Mouse (Mus musculus): ENCODE measurements at regions not wholly inside any gene's neighbourhood (a gene's known extent, or its start where the extent isn't known, plus 50 kb on each side); places are given as distances from the start of the nearest gene placed in this dataset.

- ATAC-seq (ENCODE audit: extremely low read depth, insufficient number of reproducible peaks, low FRiP score, poor library complexity, severe bottlenecking) (no peak), DNase-seq (ENCODE audit: low spot score) (no peak)
- TF ChIP-seq GATA2 (IDR thresholded peaks at IDR 0.05; ENCODE audit: borderline replicate concordance, low read depth, low read length) (no peak), POLR2AphosphoS5 (IDR thresholded peaks at IDR 0.05; ENCODE audit: insufficient replicate concordance, low read depth, low read length) (no peak), GATA1 (IDR thresholded peaks at IDR 0.05; ENCODE audit: borderline replicate concordance, low read length) (no peak), CTCF (IDR thresholded peaks at IDR 0.05; ENCODE audit: low read depth, low read length) (no peak), TAL1 (conservative IDR thresholded peaks at IDR 0.05; ENCODE audit: low read depth, low read length) (no peak)
- H3K27me3 ChIP-seq (ENCODE audit: insufficient read depth, low read length): no peaks in the 10 kb centered on the region
- H3K4me1 ChIP-seq (ENCODE audit: insufficient read depth, low read depth, low read length): no peaks in the 10 kb centered on the region
- no peak overlapping the region for H3K4me3 ChIP-seq (ENCODE audit: low read depth, low read length)
- peaks cover 38% of the 10 kb centered on the region for H3K9me3 ChIP-seq (replicated peaks)
- no peaks in the 10 kb centered on the region for H3K36me3 ChIP-seq (replicated peaks)
Measured at GRCm38 (mm10) chr12:26621135-26621932, 152.3 kb downstream of the Cmpk2 start.

- Histone ChIP-seq H3K9me3 (replicated peaks) (peaks cover 33% of the 10 kb centered on the region), H3K4me3 (ENCODE audit: low read depth, low read length) (no peak overlapping the region), H3K36me3 (replicated peaks) (no peaks in the 10 kb centered on the region), H3K27me3 (ENCODE audit: insufficient read depth, low read length) (no peaks in the 10 kb centered on the region), H3K4me1 (ENCODE audit: insufficient read depth, low read depth, low read length) (no peaks in the 10 kb centered on the region)
- no peak for DNase-seq (ENCODE audit: low spot score)
- no peak for TF ChIP-seq GATA1 (IDR thresholded peaks at IDR 0.05; ENCODE audit: borderline replicate concordance, low read length)
- no peak for TF ChIP-seq POLR2AphosphoS5 (IDR thresholded peaks at IDR 0.05; ENCODE audit: insufficient replicate concordance, low read depth, low read length)
- TF ChIP-seq TAL1 (conservative IDR thresholded peaks at IDR 0.05; ENCODE audit: low read depth, low read length): no peak
- TF ChIP-seq CTCF (IDR thresholded peaks at IDR 0.05; ENCODE audit: low read depth, low read length): no peak
- no peak for TF ChIP-seq GATA2 (IDR thresholded peaks at IDR 0.05; ENCODE audit: borderline replicate concordance, low read depth, low read length)
- no peak for ATAC-seq (ENCODE audit: extremely low read depth, insufficient number of reproducible peaks, low FRiP score, poor library complexity, severe bottlenecking)
Measured at GRCm38 (mm10) chr12:26620501-26621134, 151.6 kb downstream of the Cmpk2 start.

GRCm38 (mm10) chr12:26617969-26618368 lies 149.0 kb downstream of the Cmpk2 start:
- Histone ChIP-seq H3K4me3 (ENCODE audit: low read depth, low read length) (no peak overlapping the region), H3K9me3 (replicated peaks) (peaks cover 40% of the 10 kb centered on the region), H3K36me3 (replicated peaks) (no peaks in the 10 kb centered on the region), H3K4me1 (ENCODE audit: insufficient read depth, low read depth, low read length) (no peaks in the 10 kb centered on the region), H3K27me3 (ENCODE audit: insufficient read depth, low read length) (no peaks in the 10 kb centered on the region)
- TF ChIP-seq TAL1 (conservative IDR thresholded peaks at IDR 0.05; ENCODE audit: low read depth, low read length) (no peak), GATA2 (IDR thresholded peaks at IDR 0.05; ENCODE audit: borderline replicate concordance, low read depth, low read length) (no peak), GATA1 (IDR thresholded peaks at IDR 0.05; ENCODE audit: borderline replicate concordance, low read length) (no peak), POLR2AphosphoS5 (IDR thresholded peaks at IDR 0.05; ENCODE audit: insufficient replicate concordance, low read depth, low read length) (no peak)
- ATAC-seq (ENCODE audit: extremely low read depth, insufficient number of reproducible peaks, low FRiP score, poor library complexity, severe bottlenecking) (no peak), DNase-seq (ENCODE audit: low spot score) (no peak)

GRCm38 (mm10) chr12:26613086-26613705 lies 144.2 kb downstream of the Cmpk2 start:
- no peaks in the 10 kb centered on the region for H3K27me3 ChIP-seq (ENCODE audit: insufficient read depth, low read length)

GRCm38 (mm10) chr12:26610079-26610478 lies 141.1 kb downstream of the Cmpk2 start:
- ATAC-seq (ENCODE audit: extremely low read depth, insufficient number of reproducible peaks, low FRiP score, poor library complexity, severe bottlenecking): no peak
- no peaks in the 10 kb centered on the region for H3K27me3 ChIP-seq (ENCODE audit: insufficient read depth, low read length)
- H3K4me3 ChIP-seq (ENCODE audit: low read depth, low read length): no peak overlapping the region
- peaks cover 30% of the 10 kb centered on the region for H3K9me3 ChIP-seq (replicated peaks)
- DNase-seq (ENCODE audit: low spot score): no peak
- no peaks in the 10 kb centered on the region for H3K36me3 ChIP-seq (replicated peaks)
- no peaks in the 10 kb centered on the region for H3K4me1 ChIP-seq (ENCODE audit: insufficient read depth, low read depth, low read length)
- no peak for TF ChIP-seq TAL1 (conservative IDR thresholded peaks at IDR 0.05; ENCODE audit: low read depth, low read length)
- no peak for TF ChIP-seq GATA2 (IDR thresholded peaks at IDR 0.05; ENCODE audit: borderline replicate concordance, low read depth, low read length)
- no peak for TF ChIP-seq CTCF (IDR thresholded peaks at IDR 0.05; ENCODE audit: low read depth, low read length)
- TF ChIP-seq GATA1 (IDR thresholded peaks at IDR 0.05; ENCODE audit: borderline replicate concordance, low read length): no peak
- TF ChIP-seq POLR2AphosphoS5 (IDR thresholded peaks at IDR 0.05; ENCODE audit: insufficient replicate concordance, low read depth, low read length): no peak

More at GRCm38 (mm10) chr12:26613086-26613705, 144.2 kb downstream of the Cmpk2 start:
- H3K4me3 ChIP-seq (ENCODE audit: low read depth, low read length): no peak overlapping the region
- no peak for TF ChIP-seq POLR2AphosphoS5 (IDR thresholded peaks at IDR 0.05; ENCODE audit: insufficient replicate concordance, low read depth, low read length)
- no peak for TF ChIP-seq GATA2 (IDR thresholded peaks at IDR 0.05; ENCODE audit: borderline replicate concordance, low read depth, low read length)
- TF ChIP-seq CTCF (IDR thresholded peaks at IDR 0.05; ENCODE audit: low read depth, low read length): no peak
- TF ChIP-seq TAL1 (conservative IDR thresholded peaks at IDR 0.05; ENCODE audit: low read depth, low read length): no peak
- TF ChIP-seq GATA1 (IDR thresholded peaks at IDR 0.05; ENCODE audit: borderline replicate concordance, low read length): no peak
- no peak for ATAC-seq (ENCODE audit: extremely low read depth, insufficient number of reproducible peaks, low FRiP score, poor library complexity, severe bottlenecking)
- H3K9me3 ChIP-seq (replicated peaks): peaks cover 37% of the 10 kb centered on the region
- DNase-seq (ENCODE audit: low spot score): no peak
- H3K36me3 ChIP-seq (replicated peaks): no peaks in the 10 kb centered on the region
- no peaks in the 10 kb centered on the region for H3K4me1 ChIP-seq (ENCODE audit: insufficient read depth, low read depth, low read length)

GRCm38 (mm10) chr12:26598501-26598900 lies 129.5 kb downstream of the Cmpk2 start:
- ATAC-seq (ENCODE audit: extremely low read depth, insufficient number of reproducible peaks, low FRiP score, poor library complexity, severe bottlenecking): no peak
- peaks cover 16% of the 10 kb centered on the region for H3K9me3 ChIP-seq (replicated peaks)
- H3K4me1 ChIP-seq (ENCODE audit: insufficient read depth, low read depth, low read length): no peaks in the 10 kb centered on the region
- H3K4me3 ChIP-seq (ENCODE audit: low read depth, low read length): no peak overlapping the region
- no peak for DNase-seq (ENCODE audit: low spot score)
- no peaks in the 10 kb centered on the region for H3K36me3 ChIP-seq (replicated peaks)
- TF ChIP-seq POLR2AphosphoS5 (IDR thresholded peaks at IDR 0.05; ENCODE audit: insufficient replicate concordance, low read depth, low read length) (no peak), GATA2 (IDR thresholded peaks at IDR 0.05; ENCODE audit: borderline replicate concordance, low read depth, low read length) (no peak)
- H3K27me3 ChIP-seq (ENCODE audit: insufficient read depth, low read length): no peaks in the 10 kb centered on the region
